Mouse (Mus musculus) megakaryocyte progenitor cell, adult 5-6 weeks (primary cell): ENCODE measurements around the gene Fnbp4. TPM values are rescaled to one million over a fixed set of nuclear protein-coding genes. Genes with fewer than 3 reads are reported as not detected.
A peak's percentile ranks its signal among the peaks of the same experiment; 100 is the strongest.
"Not testable (repeated sequence)": the region's sequence is repeated elsewhere in the genome, so short reads cannot be mapped to it uniquely, and the experiment has no call there.

Experiments used
- ATAC-seq: replicated peaks from 2 replicates; pipeline ENCODE4 v1.8.0; 2016; ENCODE audit warnings: mild to moderate bottlenecking, moderate TSS enrichment, inconsistent platforms; ENCODE audit not compliant: poor library complexity
- total RNA-seq, 2 experiments: library from RNA; stranded (forward) in 1 of 2; stranded (reverse) in 1 of 2; fragments of 157-497, 149-512 nt in 1 of 2; fragments of 200-1000 nt in 1 of 2; gene quantifications; 2 replicates each; pipeline versions ENCODE4 v1.2.3 to v1.2.4; 2015 to 2017

Gene Fnbp4
- total RNA-seq, 2 experiments from 2014 or later: 99.0 to 108 TPM

DNA sequence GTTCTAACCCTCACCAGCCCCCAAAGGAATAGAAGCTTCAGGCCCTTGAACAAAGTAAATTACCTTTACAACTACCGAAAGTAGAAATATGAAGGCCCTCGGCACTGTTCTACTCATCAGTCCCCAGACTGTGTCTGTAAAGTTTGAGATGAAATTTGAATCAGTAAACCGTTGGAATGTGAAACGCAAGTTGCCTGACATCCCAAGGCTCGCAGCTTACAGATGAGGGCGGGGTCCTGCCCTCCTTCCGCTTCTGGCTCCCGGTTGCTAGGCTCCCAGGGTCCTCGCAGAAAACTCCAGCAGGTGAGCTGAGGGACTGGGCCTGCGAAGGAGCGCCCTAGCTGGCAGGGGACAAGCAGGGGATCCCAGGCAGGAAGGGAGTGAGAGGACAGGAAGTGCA lies 37.3 kb downstream of the Fnbp4 start, which contains the start of gene Agbl2:
Gene Agbl2 (plus strand): TSS at position 270 of the 400 bp plus-strand sequence.
- ATAC-seq: peak; percentile 47

DNA sequence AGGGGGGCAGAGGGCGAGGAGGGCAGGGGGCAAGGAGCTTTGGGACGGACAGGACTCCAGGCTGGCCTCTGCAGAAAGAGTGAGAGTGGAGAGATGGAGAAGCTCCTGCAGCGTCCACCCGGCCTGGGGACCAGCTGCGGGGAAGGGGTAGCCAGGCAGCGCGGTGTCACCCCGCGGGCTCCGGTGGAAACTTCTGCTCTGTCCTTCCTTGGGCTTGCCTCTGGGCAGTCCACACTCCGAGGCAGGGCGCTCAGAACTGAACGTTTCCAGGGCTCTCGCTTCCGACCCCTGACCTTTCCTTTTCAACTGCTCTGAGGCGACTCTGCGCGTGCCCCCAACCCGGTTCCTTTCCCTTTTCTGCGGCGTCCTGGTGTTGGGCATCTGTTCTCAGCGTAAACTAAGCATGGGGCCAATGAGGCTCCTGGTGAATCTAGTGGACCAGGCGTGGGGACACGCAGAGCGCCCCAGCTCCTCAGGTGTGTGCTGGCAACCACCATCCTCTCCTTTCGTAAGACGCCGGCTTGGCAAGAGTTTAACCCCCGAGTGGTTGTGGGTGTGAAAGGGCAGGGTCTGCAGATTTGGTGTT lies 37.8 kb downstream of the Fnbp4 start:
- peak; percentile 46 for ATAC-seq

DNA sequence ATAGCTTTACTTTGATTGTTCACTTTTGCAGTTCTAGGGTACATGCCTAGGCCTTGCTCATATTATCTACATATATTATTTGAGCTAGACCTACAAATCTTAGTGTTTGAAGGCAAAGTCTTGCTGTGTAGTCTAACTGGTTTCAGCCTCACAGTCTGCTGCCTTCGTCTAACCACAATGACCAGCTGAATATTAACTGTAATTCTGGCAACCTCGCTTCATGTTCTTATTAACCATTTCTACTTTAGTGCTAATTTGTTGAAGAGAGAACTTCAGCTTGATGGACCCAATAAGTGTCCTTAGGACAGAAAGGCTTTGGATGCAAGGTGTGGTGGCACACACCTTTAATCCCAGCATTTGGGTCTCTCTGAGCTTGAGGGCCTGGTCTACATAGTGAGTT lies 43.0 kb downstream of the Fnbp4 start:
- no peak for ATAC-seq

DNA sequence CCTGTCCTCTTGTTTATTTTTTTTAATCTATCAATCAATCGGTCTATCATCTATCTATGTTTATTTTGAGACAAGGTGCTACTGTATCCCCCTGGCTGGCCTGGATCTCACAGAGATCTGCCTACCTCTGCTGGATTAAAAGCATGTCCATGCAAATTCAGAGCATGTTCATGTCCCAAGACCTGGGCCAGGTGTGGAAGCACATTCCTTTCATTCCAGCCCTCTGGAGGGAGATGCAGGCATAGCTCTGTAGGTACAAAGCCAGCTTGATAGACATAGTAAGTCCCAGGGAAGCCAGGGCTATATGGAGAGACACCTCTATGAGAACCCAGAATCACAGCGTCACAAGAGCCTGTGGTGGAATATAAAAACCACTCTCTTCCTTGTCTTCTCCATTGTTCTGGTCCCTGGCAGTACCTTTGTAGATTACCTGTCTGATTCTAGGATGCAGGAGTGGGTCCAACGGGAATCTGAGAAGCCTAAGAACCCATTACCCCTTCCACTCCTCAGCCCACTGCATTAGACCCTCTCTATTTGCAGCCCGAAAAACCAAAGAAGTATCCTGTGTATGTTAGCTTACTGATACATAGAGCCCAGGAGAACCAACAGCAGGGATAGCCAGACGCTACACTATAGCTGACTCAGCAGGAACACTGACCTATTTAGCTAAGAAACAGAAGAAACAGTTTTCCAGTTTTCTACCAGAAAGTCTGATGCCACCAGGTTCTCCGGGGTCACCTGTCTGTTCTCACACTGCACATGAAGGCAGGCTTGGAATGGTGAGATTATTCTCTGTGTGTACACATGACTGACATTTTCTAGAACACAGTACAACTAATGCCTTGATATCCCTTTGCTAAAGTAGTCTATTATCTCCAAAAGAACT lies 63.3 kb downstream of the Fnbp4 start:
- no peak for ATAC-seq

DNA sequence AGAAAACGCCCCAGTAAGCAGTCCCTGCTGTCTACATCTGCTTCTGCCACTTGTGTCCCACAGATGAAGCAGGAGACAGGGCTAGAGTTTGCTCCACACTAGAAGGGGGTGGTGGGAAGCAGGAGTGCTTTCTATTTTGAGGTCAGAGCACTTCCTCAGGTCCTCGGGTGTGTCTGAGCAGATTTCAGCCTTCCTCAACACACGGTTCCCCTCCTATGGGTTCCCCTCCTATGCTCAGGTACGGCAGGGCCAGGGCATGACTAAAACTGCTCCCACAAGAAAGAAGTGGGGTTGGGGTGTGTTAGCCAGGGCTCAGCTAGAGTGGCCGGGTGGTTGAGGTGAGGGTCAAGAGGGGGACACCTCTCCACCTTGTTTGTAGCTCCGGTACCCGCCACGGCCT lies 65.6 kb downstream of the Fnbp4 start:
- ATAC-seq: no peak

DNA sequence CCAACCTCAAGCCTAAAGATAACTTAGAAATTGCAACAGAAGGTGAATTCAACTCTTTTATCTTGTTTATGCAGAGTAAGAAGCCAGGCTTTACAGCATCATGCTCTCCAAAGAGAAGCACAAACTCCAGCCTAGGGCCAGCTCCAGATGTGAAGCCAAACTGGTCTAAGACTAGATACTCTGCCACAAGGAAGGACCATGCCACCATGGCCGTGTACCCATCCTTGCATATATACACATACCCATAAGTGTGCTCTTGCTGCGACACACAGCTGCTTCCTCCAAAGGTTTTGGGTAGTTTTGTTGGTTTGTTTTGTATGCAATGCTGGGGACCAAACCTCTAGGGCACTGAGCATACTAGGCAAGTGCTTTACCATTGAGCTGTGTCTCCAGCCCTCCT lies 70.1 kb downstream of the Fnbp4 start:
- no peak for ATAC-seq

DNA sequence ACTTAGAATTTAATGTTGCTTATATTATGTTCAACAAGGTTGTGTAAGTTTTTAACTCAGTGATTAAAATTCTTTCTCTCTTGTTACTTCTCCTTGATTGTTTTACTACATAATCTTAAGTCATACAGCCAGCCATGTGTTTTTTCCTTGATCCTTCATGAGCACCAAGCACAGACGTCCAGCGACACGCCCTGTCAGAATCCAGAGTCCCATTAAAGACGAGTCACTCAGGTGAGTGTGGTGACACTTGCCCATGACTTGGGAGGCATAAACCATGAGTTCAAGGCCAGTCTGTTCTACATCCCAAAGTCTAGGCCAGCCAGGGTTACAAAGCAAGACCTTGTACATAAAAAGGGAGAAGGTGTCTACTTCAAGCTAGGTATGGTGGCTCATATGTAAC lies 71.0 kb downstream of the Fnbp4 start:
- no peak for ATAC-seq

DNA sequence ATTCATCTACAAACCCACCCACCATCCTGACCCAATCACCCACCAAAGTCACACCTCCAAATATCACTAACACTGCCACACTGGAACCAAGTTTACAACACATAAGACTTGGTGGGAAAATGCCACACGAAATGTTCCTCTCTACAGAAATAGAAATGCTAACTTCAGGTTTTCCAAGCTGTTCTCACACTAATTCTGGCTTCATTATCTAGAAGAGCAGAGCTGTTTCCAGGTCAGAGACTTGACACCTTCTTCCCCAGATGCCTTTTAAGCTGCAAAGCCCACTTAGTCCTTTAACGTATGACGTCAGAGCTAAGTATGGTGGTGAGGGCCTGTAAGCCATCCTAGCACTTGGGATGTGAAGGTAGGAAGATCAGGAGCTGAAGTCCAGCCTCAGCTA lies 73.5 kb downstream of the Fnbp4 start:
- ATAC-seq: no peak

DNA sequence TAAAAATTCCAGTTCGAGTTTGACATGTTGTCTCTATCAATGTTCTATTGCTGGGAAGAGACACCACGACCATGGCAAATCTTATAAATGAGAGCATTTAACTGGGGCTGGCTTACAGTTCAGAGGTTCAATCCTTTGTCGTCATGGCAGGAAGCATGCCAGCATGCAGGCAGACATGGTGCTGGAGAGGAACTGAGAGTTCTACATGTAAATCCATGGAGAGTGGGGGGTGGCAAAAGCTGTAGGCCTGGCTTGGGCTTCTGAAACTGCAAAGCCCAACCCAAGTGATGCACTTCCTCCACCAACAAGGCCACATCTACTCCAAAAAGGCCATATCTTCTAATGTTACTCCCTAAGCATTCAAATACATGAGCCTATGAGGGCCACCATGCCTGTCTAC lies 75.7 kb downstream of the Fnbp4 start:
- no peak for ATAC-seq

DNA sequence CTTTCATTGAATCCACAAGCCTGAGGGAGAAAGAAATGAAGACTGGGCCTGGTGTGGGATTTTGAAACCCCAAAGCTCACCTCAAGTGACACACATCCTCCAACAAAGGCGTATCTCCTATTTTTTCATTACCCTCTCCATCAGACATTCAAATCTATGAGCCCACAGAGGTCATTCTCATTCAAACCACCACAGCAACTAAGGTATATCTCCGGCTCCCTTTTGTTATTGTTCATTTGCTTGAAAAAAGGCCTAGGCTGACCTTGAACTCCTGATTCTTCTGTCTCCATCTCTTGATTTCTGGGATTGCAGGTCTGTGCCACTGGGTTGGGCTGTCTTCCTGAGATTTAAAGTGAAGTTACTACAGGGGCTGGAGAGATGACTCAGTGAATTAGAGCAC lies 77.8 kb downstream of the Fnbp4 start:
- ATAC-seq: no peak

DNA sequence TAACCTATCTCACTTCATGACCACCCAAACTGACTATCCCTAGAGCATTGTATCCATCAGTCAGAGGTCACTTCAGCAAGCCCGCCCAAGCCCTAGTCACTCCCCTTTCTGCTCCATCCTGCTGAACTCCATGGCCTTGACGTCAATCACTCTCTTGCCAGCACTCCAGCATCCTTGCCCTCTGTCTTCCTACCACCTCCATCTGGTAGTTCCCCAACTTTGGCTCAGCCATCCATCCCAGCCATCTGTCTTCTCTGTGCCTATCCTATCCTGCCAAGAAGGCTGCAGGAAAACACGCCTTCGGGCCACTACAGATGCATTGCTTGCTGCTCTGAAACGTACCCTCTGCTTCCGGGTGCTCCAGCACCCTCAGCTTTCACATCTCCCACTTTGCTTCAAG lies 78.6 kb downstream of the Fnbp4 start:
- no peak for ATAC-seq

DNA sequence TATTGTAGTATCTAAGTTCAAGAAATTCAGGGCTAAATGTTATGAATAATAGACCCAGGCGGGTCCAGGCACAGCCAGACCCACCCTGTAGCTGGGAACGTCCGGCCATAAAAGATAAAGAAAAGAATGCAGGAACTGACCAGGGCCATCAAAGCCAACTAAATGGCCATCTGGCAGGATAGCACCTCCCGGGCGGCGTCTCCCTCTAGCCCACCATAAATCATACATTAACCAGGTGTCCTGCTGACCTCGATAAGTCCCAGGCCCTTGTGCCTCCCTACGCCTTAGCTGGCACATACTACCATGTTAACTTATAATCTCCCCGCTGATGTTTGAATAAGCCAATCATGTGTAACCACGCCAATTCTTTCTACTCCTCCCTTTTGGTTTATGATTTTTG lies 79.4 kb downstream of the Fnbp4 start:
- not testable (repeated sequence) for ATAC-seq

DNA sequence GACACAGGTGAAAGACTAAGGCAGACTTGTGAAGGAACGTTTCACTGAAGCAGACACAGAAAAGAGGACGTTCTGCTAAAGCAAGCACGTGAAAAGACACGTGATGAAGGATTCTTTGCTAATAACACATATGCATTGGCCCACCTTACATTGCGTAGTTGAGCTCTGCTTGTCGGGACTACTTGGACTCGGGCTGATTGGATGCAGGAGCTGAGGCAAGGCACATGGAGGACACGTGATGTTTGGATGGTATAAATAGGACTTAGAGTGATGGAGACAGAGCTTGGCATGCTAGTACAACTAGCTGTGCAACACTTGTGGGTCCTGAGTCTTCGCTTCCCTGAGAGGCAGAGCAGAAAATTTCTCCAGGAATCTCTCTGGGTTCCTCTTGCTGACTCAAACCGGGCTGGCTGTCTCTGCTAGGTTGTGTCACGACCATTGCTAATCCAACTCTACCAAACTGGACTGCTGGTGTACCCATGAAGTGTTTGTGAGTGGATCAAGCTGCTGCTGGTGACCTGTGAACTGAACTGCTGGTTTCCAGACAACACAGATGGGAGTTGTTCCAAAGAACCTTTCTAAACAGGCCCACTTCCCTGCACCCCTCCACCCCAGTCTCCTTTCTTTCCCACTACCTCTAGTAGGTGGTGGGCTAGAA lies 80.5 kb downstream of the Fnbp4 start:
- ATAC-seq: no peak

DNA sequence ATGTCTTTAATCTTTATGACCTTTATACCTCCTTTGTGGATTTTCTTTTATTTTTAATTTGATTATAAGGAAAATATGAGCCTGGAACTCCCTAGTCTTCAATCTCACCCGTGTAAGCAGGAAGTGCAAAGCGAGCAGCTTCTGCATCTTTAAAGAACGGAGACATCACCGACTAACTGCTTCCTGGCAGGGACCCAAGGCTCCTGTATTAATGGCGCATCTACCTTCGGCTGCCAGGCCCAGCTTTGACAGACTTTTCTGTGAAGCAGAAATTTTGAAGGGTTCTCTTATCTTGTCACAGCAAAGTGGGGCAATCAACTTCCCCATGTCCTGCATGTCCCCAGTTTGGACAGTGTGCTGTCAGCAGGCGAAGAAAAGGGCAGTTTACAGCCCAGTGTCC lies 83.6 kb downstream of the Fnbp4 start:
- no peak for ATAC-seq

Other genes starting within 250 kb of the Fnbp4 start
- 17.2 and 20.2 TPM in 2 replicates for gene Ptprj, start 164.7 kb upstream of the Fnbp4 start, total RNA-seq (2015)
- gene Ptprj, start 164.7 kb upstream of the Fnbp4 start, total RNA-seq (2017): 15.4 and 17.2 TPM in 2 replicates
- gene Nup160, start 68.2 kb upstream of the Fnbp4 start, total RNA-seq (2015): 79.3 and 81.3 TPM in 2 replicates
- gene Nup160, start 68.2 kb upstream of the Fnbp4 start, total RNA-seq (2017): 50.9 and 61.7 TPM in 2 replicates
- gene Agbl2, start 37.4 kb downstream of the Fnbp4 start, total RNA-seq (2015): 0.12 TPM in 1 of 2 replicates, not detected in the other
- 0.12 TPM in 1 of 2 replicates, not detected in the other for gene Agbl2, start 37.4 kb downstream of the Fnbp4 start, total RNA-seq (2017)
- gene Mtch2, start 101.8 kb downstream of the Fnbp4 start, total RNA-seq (2015): 155 and 176 TPM in 2 replicates
- gene Mtch2, start 101.8 kb downstream of the Fnbp4 start, total RNA-seq (2017): 170 and 182 TPM in 2 replicates
- not detected in 2 replicates for gene C1qtnf4, start 140.5 kb downstream of the Fnbp4 start, total RNA-seq (2015)
- not detected in 2 replicates for gene C1qtnf4, start 140.5 kb downstream of the Fnbp4 start, total RNA-seq (2017)
- gene Kbtbd4, start 159.4 kb downstream of the Fnbp4 start, total RNA-seq (2015): 10.0 and 16.4 TPM in 2 replicates
- gene Kbtbd4, start 159.4 kb downstream of the Fnbp4 start, total RNA-seq (2017): 15.1 and 17.6 TPM in 2 replicates
- gene Ndufs3, start 159.5 kb downstream of the Fnbp4 start, total RNA-seq (2015): 156 and 172 TPM in 2 replicates
- 68.0 and 89.2 TPM in 2 replicates for gene Ndufs3, start 159.5 kb downstream of the Fnbp4 start, total RNA-seq (2017)
- 34.0 and 42.8 TPM in 2 replicates for gene Celf1, start 195.0 kb downstream of the Fnbp4 start, total RNA-seq (2015)
- gene Celf1, start 195.0 kb downstream of the Fnbp4 start, total RNA-seq (2017): 23.7 and 37.6 TPM in 2 replicates